Mouse (Mus musculus): Measurements from ENCODE around the gene Adad2.

DNA sequence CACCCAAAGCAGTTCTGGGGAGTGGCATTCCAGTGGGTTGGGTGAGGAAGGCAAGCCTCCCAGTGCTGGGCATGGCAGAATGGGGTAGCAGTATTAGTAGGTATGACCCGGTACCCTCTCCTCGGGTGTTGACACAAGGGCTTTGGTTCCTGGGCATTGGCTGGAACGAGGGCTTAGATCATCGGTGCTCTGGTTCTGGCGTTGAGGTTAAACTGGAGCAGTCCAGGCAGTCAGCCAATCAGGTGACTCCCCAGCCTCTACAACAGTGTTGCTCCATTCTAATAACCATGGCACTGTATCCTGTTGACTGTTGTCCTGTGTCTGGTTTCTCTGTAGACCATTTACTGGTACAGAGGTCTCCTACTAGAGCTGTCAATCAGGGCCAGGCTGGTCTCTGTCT, 5.0 kb downstream of the Adad2 start:
- TF ChIP-seq CTCF (IDR thresholded peaks at IDR 0.05 in 2 of 3, conservative IDR thresholded peaks at IDR 0.05 in 1 of 3; ENCODE audit: control insufficient read depth in 1 of 3, insufficient read depth in 1 of 3, low read depth in 2 of 3, low read length in 3 of 3, poor library complexity in 1 of 3, severe bottlenecking in 1 of 3), result no peak
- no peak for TF ChIP-seq UBTF (IDR thresholded peaks at IDR 0.05; ENCODE audit: borderline replicate concordance, insufficient read depth, low read depth, low read length)
- no peak for TF ChIP-seq USF1 (IDR thresholded peaks at IDR 0.05; ENCODE audit: low read depth, low read length)
- TF ChIP-seq ZKSCAN1 (IDR thresholded peaks at IDR 0.05; ENCODE audit: low read depth, low read length), result no peak
- no peak for TF ChIP-seq POLR2A (IDR thresholded peaks at IDR 0.05; ENCODE audit: control insufficient read depth in 1 of 2, insufficient read depth in 1 of 2, low read depth in 1 of 2, low read length in 2 of 2, poor library complexity in 1 of 2)
- no peak for TF ChIP-seq BHLHE40 (IDR thresholded peaks at IDR 0.05; ENCODE audit: borderline replicate concordance, low read depth, low read length)
- TF ChIP-seq TCF12 (IDR thresholded peaks at IDR 0.05; ENCODE audit: low read depth, low read length), result no peak
- no peak for TF ChIP-seq CHD1 (IDR thresholded peaks at IDR 0.05; ENCODE audit: low read depth, low read length)
- TF ChIP-seq MXI1 (IDR thresholded peaks at IDR 0.05; ENCODE audit: low read depth, low read length), result no peak
- no peak for TF ChIP-seq EP300 (IDR thresholded peaks at IDR 0.05; ENCODE audit: low read depth in 1 of 2, low read length in 2 of 2)
- no peak for TF ChIP-seq CHD2 (IDR thresholded peaks at IDR 0.05; ENCODE audit: low read length)
- TF ChIP-seq ETS1 (IDR thresholded peaks at IDR 0.05; ENCODE audit: low read depth, low read length), result no peak
- no peak for TF ChIP-seq GABPA (IDR thresholded peaks at IDR 0.05; ENCODE audit: low read depth, low read length)

Data from MEL (cell line).